Mouse (Mus musculus) lung, embryonic 14.5 days (tissue): ENCODE measurements around the gene 4930404N11Rik. TPM values are rescaled to one million over a fixed set of nuclear protein-coding genes. Genes with fewer than 3 reads are reported as not detected.
A peak's percentile ranks its signal among the peaks of the same experiment; 100 is the strongest.

ENCODE experiments used
- ATAC-seq: fragments of 200-750 bp; cut with Nextera tagmentation; 2 replicates; pipeline ENCODE4 v1.8.0; 2017; ENCODE audit warnings: mild to moderate bottlenecking, moderate TSS enrichment, moderate library complexity; ENCODE audit not compliant: insufficient read depth
- DNase-seq: peaks from one replicate; pipeline ENCODE4 v3.0.0-alpha.2; 2015
- H3K27ac ChIP-seq: fragments of 300-500 bp; sonication (generic); 2 replicates; pipeline ENCODE4 v1.5.1; 2014; ENCODE audit warnings: low read depth, mild to moderate bottlenecking, moderate library complexity
- H3K27me3 ChIP-seq: fragments of 300-500 bp; sonication (generic); 2 replicates; pipeline ENCODE4 v1.6.1; 2014; ENCODE audit warnings: low read length, control low read depth; ENCODE audit not compliant: insufficient read depth
- H3K36me3 ChIP-seq: fragments of 300-500 bp; sonication (generic); 2 replicates; pipeline ENCODE4 v1.6.1; 2014; ENCODE audit warnings: control low read depth; ENCODE audit not compliant: insufficient read depth
- H3K4me1 ChIP-seq: fragments of 300-500 bp; sonication (generic); 2 replicates; pipeline ENCODE4 v1.6.1; 2014; ENCODE audit warnings: antibody characterized with exemption, control low read depth; ENCODE audit not compliant: insufficient read depth
- H3K4me2 ChIP-seq: fragments of 300-500 bp; sonication (generic); 2 replicates; pipeline ENCODE4 v1.6.1; 2014; ENCODE audit warnings: mild to moderate bottlenecking
- H3K4me3 ChIP-seq: fragments of 300-500 bp; sonication (generic); 2 replicates; pipeline ENCODE4 v1.5.1; 2014; ENCODE audit warnings: low read depth, low read length
- H3K9ac ChIP-seq: fragments of 300-500 bp; sonication (generic); 2 replicates; pipeline ENCODE4 v1.6.1; 2014
- H3K9me3 ChIP-seq: fragments of 300-500 bp; sonication (generic); 2 replicates; pipeline ENCODE4 v1.6.1; 2016; ENCODE audit warnings: low read depth, low read length, control low read depth
- CTCF ChIP-seq: IDR thresholded peaks from 2 replicates; pipeline ENCODE4 v1.5.1; 2016; ENCODE audit warnings: antibody characterized with exemption, low read depth
- WGBS: fragments of 180-500 bp; shearing (Covaris S2); extraction: QIAGEN DNeasy Blood & Tissue Kit; methylation state at CpG from one replicate; pipeline ENCODE4 v1.1.7; 2014; 5-methylcytosine and 5-hydroxymethylcytosine counted together
- polyA plus RNA-seq: library from polyadenylated mRNA; unstranded; fragments of >200 nt; fragmentation: Nextera tagmentation; extraction: Ambion mirVana; gene quantifications from 2 replicates; pipeline ENCODE4 v1.2.1, GENCODE M21; 2014

The 4930404N11Rik gene
- polyA plus RNA-seq, 1 experiment from 2014 or later = 0.92 TPM

DNA sequence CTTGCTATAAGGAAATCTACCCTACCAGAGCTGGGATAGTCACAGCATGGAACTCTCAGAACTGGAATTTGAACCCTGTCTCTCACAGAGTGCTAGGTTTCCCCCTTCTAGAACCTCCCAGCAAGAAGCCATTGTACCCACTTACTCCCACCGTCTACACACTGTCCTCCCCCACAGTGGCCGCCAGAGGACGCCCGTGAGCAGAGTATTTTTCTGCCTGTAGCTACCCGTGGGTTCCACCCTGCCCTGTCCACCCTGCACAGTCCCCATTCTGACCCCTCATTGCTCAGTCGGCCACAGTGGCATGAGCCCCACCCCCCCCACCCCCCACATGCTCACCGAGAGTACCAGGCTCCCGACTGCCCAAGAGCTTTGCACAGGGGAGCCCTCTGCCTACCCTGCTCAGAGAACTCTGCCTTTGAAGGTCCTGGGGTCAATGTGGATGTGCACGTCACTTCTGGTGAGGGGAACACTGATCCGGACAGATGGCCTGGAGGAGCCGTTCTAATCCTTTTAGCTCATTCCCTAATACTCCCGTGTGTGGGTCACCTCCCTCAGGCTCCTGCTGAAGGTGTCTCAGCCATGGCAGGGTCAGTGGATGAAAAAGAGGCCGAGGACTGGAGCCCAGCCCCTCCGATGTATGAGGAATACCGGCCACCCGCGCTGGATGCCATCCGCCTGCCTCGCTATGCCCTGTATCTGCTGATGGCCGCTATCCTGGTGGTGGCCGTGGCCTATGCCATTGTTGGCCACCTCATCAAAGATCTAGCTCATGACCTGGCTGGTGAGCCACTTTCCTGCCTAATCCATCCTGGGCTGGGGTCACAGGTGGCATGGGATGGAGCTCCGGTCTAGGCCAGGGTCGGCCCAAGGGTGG, 24.4 kb upstream of the 4930404N11Rik start:
- WGBS = 57% methylated on average over 23 of the region's 23 CpGs
- no peak overlapping the region for H3K9ac ChIP-seq
- peaks cover 35% of the 10 kb centered on the region for H3K36me3 ChIP-seq
- DNase-seq (peak; percentile 76), ATAC-seq (peak; percentile 65)
- no peaks in the 10 kb centered on the region for H3K27me3 ChIP-seq
- peak; percentile 94 for TF ChIP-seq CTCF
- H3K4me2 ChIP-seq = no peak overlapping the region
- no peak overlapping the region for H3K4me3 ChIP-seq
- H3K27ac ChIP-seq = no peak overlapping the region; the same call in 1 of the 2 replicates
- no peaks in the 10 kb centered on the region; the same call in none of the 2 replicates for H3K4me1 ChIP-seq
- no peaks in the 10 kb centered on the region for H3K9me3 ChIP-seq

DNA sequence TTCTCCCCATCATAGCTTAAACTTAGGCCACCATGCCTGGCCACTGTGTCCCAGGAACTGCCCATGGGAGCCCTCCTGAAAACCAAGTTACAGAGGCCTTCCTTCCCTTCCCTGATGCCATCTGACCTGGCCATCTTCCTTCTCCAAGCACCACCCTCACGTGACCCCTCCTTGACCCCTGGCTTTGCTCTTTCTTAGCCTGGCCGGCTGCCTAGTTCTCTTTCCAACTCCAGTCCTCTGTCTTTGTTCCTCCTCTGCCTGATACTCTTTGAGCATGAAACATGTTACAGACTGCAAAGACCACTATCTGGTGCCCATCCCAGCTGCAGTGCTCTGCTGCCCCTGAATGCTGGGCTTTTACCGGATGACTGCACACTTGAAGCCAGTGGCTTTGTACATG, 23.8 kb upstream of the 4930404N11Rik start:
- TF ChIP-seq CTCF = no peak
- Histone ChIP-seq H3K4me3 (no peak overlapping the region), H3K4me2 (no peak overlapping the region), H3K9me3 (no peaks in the 10 kb centered on the region), H3K27me3 (no peaks in the 10 kb centered on the region), H3K9ac (no peak overlapping the region), H3K36me3 (peaks cover 35% of the 10 kb centered on the region), H3K27ac (no peak overlapping the region; the same call in none of the 2 replicates), H3K4me1 (no peaks in the 10 kb centered on the region; the same call in none of the 2 replicates)
- WGBS = 47% methylated on average over 3 of the region's 3 CpGs
- DNase-seq (peak; percentile 29), ATAC-seq (no peak)

DNA sequence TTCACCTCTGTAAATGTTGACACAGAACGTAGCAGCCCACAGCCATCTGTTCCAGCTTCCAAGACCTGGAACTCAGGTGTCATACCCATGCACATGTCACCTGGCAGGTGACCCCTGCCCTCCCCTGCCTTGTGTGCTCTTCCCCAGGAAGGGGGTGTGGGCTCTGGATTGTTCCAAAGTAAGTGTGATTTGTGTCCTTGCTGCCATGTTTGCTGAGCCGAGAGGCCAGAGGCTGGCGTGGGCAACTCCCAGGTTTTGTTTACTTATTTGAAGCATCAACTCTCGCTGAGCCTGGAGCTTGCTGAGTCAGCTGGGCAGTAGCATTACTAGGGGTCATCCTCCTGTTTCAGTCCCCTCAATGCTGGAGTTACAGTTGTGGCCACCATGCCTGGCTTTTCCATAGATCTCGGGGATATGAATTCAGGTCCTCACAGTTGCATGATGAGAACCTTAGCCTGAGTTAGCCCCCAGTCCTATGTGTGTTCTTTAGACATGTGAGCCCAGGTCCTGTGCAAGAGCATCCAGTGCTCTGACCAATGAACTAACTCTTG, 23.0 kb upstream of the 4930404N11Rik start, which contains the start of gene Gm48552:
TSS of gene Gm48552 (plus strand) at position 501 of the 551 bp plus-strand sequence.
- H3K4me3 ChIP-seq = no peak within 1 kb of the TSS
- H3K9me3 ChIP-seq = no peaks in the 10 kb centered on the region
- DNase-seq (no peak), ATAC-seq (no peak)
- no peak within 1 kb of the TSS for H3K9ac ChIP-seq
- no peak for TF ChIP-seq CTCF
- peaks cover 35% of the 10 kb centered on the region for H3K36me3 ChIP-seq
- H3K27me3 ChIP-seq = no peaks in the 10 kb centered on the region
- WGBS = 52% methylated on average over 5 of the region's 5 CpGs
- no peaks in the 10 kb centered on the region; the same call in none of the 2 replicates for H3K4me1 ChIP-seq
- no peak within 1 kb of the TSS; the same call in none of the 2 replicates for H3K27ac ChIP-seq
- no peak within 1 kb of the TSS for H3K4me2 ChIP-seq

DNA sequence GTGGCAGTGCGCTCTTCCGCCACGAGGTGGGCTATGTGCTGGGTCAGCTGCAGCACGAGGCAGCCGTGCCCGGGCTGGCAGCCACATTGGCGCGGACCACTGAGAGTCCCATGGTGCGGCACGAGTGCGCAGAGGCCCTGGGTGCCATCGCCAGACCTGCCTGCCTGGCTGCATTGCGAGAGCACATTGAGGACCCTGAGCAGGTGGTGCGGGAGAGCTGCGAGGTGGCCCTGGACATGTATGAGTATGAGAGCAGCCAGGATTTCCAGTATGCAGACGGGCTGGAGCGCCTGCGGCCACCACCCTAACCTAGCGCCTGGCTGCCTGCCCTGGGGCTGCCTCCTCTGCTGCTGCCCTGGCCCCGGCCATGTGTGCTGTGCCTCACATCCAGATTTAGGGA, 22.1 kb upstream of the 4930404N11Rik start:
- Histone ChIP-seq H3K36me3 (peaks cover 35% of the 10 kb centered on the region), H3K4me2 (no peak overlapping the region), H3K27me3 (no peaks in the 10 kb centered on the region), H3K9ac (no peak overlapping the region), H3K27ac (no peak overlapping the region), H3K9me3 (no peaks in the 10 kb centered on the region), H3K4me3 (no peak overlapping the region), H3K4me1 (no peaks in the 10 kb centered on the region; the same call in 1 of the 2 replicates)
- DNase-seq (no peak), ATAC-seq (no peak)
- no peak for TF ChIP-seq CTCF
- 91% methylated on average over 20 of the region's 20 CpGs for WGBS

DNA sequence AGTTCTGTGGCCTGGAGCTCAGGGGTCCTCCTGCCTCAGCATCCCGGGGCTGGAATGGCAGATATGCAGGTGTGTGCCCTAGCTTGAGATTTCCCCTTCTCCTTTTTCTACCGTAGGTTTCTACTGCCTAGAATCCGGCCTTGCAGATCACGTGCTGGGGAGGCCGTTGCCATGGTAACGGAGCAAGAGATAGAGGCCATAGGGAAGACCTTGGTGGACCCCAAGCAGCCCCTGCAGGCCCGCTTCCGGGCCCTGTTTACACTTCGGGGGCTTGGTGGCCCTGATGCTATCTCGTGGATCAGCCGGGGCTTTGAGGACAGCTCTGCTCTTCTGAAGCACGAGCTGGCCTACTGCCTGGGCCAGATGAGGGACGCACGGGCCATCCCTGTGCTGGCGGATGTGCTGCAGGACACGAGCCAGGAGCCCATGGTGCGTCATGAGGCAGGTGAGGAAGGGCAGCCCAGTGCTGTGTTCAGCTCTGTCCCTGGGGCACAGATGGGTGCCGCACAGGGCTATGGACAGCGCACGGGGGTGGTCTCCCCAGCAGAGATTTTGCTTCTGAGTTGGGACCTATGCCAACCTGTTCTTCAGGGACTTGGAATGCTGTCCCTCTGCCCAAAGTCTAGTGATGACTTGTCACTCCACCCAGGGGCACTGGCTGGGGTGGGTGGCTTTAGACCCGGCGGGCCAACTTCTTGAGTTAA, 20.1 kb upstream of the 4930404N11Rik start:
- no peaks in the 10 kb centered on the region; the same call in 1 of the 2 replicates for H3K4me1 ChIP-seq
- DNase-seq (no peak), ATAC-seq (no peak)
- no peaks in the 10 kb centered on the region for H3K9me3 ChIP-seq
- peak overlapping the region; percentile 97 for H3K4me3 ChIP-seq
- peak overlapping the region; percentile 92 for H3K4me2 ChIP-seq
- H3K36me3 ChIP-seq = peaks cover 35% of the 10 kb centered on the region
- no peak for TF ChIP-seq CTCF
- H3K27me3 ChIP-seq = no peaks in the 10 kb centered on the region
- no peak overlapping the region for H3K27ac ChIP-seq
- H3K9ac ChIP-seq = 0 out of 2 replicates have a peak overlapping the region, but pooled peaks have one; percentile 84
- WGBS = 64% methylated on average over 22 of the region's 22 CpGs

DNA sequence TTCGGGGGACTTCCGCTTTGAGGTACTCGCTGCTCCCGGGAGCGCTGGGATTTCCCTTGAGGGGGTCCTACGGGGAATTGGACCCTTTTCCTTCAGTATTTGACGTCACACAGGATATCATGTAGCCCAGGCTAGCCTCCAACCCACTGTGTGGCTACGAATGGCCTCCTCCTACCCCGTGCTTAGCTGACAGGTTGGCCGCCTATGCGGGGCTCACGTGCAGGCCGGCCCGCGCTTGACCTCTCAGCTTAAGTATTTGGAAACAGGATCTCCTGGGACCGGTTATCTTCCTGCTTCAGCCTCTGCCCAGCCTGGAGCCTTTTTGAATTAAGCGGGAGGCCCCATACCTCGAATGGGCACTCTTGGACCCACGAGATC, 19.0 kb upstream of the 4930404N11Rik start:
- peak overlapping the region; percentile 84 for H3K27ac ChIP-seq
- H3K9me3 ChIP-seq = no peaks in the 10 kb centered on the region
- no peak for TF ChIP-seq CTCF
- no peaks in the 10 kb centered on the region; the same call in 1 of the 2 replicates for H3K4me1 ChIP-seq
- ATAC-seq (peak; percentile 22; the same call in 1 of the 2 replicates), DNase-seq (no peak)
- no peaks in the 10 kb centered on the region for H3K27me3 ChIP-seq
- H3K9ac ChIP-seq = peak overlapping the region; percentile 84
- WGBS = under 1% methylated on average over 19 of the region's 19 CpGs
- H3K4me3 ChIP-seq = peak overlapping the region; percentile 97
- H3K36me3 ChIP-seq = peaks cover 35% of the 10 kb centered on the region
- peak overlapping the region; percentile 92 for H3K4me2 ChIP-seq
